Mouse (Mus musculus) liver, embryonic 14.5 days (tissue): ENCODE measurements around the gene Klhdc8b.

Experiments
- CTCF ChIP-seq: IDR thresholded peaks from 2 replicates; pipeline ENCODE4 v1.5.1; 2016; ENCODE audit warnings: antibody characterized with exemption, low read depth, control low read depth
- EP300 ChIP-seq: IDR thresholded peaks from 2 replicates; pipeline ENCODE4 v1.6.1; 2016; ENCODE audit warnings: antibody characterized with exemption, low read depth

DNA sequence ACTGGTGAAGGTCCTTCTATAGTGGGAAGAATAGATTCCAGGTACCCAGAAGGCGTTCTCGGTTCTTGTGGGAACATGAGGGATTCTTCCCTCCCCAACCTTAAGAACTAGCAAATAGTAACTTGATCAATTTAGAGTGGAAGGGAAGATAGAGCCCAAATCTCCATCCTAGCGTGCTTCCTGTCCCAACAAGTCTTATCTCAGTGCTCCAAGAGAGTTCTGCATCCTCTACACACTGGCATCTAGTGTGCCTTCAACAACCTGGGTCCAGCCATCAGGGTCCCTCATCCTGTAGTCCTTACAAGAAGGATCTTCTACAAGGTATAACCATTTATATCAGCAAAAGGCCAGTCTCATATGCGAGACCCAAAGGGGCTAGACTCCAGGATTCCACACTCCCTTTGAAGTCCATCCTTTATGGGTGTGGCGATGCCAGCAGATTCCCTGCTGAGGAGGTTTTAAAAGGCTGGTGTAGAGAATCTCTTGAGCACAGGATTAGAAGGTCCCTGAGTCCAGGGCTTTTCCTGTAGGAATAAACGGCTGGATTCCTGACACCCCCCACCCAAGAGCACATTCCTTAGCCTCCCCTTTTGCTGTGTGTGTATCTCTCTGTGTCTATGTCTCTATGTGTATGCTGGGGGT is 9.7 kb downstream of the Klhdc8b start:
- TF ChIP-seq CTCF: no peak
- no peak for TF ChIP-seq EP300
